Mouse (Mus musculus): ENCODE data around the gene Lpar5. TPM values are rescaled to one million over a fixed set of nuclear protein-coding genes. Genes with fewer than 3 reads are reported as not detected.
A peak's percentile ranks its signal among the peaks of the same experiment; 100 is the strongest.

Gene Lpar5
- total and polyA plus RNA-seq, 2 experiments from 2014 or later: 0.52 to 1.7 TPM

DNA sequence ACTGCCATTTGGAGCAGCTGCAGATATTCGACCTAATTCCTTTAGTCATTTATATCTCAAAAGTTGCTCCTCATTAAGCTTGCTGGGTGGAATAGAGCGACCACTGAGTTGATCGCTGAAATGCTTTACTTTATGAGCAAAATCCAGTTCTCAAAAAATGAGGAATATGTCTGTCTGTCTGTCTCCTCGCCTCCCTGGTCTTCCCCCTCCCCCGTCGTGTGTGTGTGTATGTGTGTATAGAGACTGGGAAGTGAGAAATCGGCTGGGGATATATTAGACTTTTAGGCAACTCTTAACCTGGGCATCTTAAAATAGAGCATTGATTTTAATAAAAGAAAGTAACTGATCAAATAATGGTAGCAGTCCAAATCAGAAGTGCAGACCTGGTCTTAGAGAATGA, 27.5 kb upstream of the Lpar5 start:
- peak overlapping the region; percentile 79 for H3K27ac ChIP-seq (ENCODE audit: low read depth, low read length)
- no peaks in the 10 kb centered on the region for H3K9me3 ChIP-seq (ENCODE audit: low read length)
- TF ChIP-seq CTCF (IDR thresholded peaks at IDR 0.05): no peak
- H3K36me3 ChIP-seq (ENCODE audit: insufficient read depth, low read length): peaks cover 29% of the 10 kb centered on the region
- 19% methylated on average over 7 of the region's 7 CpGs for WGBS
- DNase-seq (ENCODE audit: low spot score): no peak
- H3K4me3 ChIP-seq (ENCODE audit: low read depth, low read length): peak overlapping the region; percentile 69
- ATAC-seq (ENCODE audit: low FRiP score): no peak
- no peaks in the 10 kb centered on the region for H3K27me3 ChIP-seq (ENCODE audit: insufficient read depth, low read length)
- peak overlapping the region; percentile 75 for H3K9ac ChIP-seq (replicated peaks; ENCODE audit: low read length, poor library complexity, severe bottlenecking)
- no peaks in the 10 kb centered on the region for H3K4me1 ChIP-seq (ENCODE audit: insufficient read depth, low read length)
- H3K4me2 ChIP-seq (ENCODE audit: low read depth, low read length, poor library complexity, severe bottlenecking): peak overlapping the region; percentile 70

- Histone ChIP-seq H3K27me3 (ENCODE audit: insufficient read depth, low read length) (no peaks in the 10 kb centered on the region), H3K27ac (ENCODE audit: low read depth, low read length) (no peak overlapping the region), H3K9me3 (ENCODE audit: low read length) (no peaks in the 10 kb centered on the region), H3K4me3 (ENCODE audit: low read depth, low read length) (no peak overlapping the region), H3K4me1 (ENCODE audit: insufficient read depth, low read length) (no peaks in the 10 kb centered on the region), H3K4me2 (ENCODE audit: low read depth, low read length, poor library complexity, severe bottlenecking) (no peak overlapping the region), H3K36me3 (ENCODE audit: insufficient read depth, low read length) (peaks cover 27% of the 10 kb centered on the region; the same call in 1 of the 2 replicates), H3K9ac (replicated peaks; ENCODE audit: low read length, poor library complexity, severe bottlenecking) (no peak overlapping the region)
- no peak for TF ChIP-seq CTCF (IDR thresholded peaks at IDR 0.05)
- no peak for ATAC-seq (ENCODE audit: low FRiP score)
- DNase-seq (ENCODE audit: low spot score): no peak
- 87% methylated on average over 7 of the region's 7 CpGs for WGBS
These were observed 26.7 kb upstream of the Lpar5 start for GRCm38 (mm10) chr6:125041047-125041446.

- WGBS: 97% methylated on average over 7 of the region's 7 CpGs
These were observed 25.6 kb upstream of the Lpar5 start for GRCm38 (mm10) chr6:125042081-125042480.

DNA sequence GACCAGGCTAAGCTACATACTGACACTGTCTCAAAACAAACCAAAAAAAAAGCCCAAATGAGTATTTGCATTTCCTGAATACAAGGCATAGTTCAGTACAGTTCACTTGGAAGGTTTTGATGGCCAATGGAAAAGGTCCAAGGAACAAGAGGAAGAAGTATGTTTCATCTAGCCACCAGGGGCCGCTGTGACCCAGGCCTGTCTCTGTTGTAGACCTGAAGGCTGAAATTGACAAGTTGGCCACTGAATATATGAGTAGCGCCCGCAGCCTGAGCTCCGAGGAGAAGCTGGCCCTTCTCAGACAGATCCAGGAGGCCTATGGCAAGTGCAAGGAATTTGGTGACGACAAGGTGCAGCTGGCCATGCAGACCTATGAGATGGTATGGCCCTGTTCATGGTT, 21.0 kb upstream of the Lpar5 start:
- DNase-seq (ENCODE audit: low spot score): peak; percentile 90
- no peak overlapping the region for H3K27ac ChIP-seq (ENCODE audit: low read depth, low read length)
- H3K9me3 ChIP-seq (ENCODE audit: low read length): no peaks in the 10 kb centered on the region
- peaks cover 57% of the 10 kb centered on the region for H3K36me3 ChIP-seq (ENCODE audit: insufficient read depth, low read length)
- ATAC-seq (ENCODE audit: low FRiP score): peak; percentile 66
- H3K4me3 ChIP-seq (ENCODE audit: low read depth, low read length): no peak overlapping the region
- no peaks in the 10 kb centered on the region for H3K4me1 ChIP-seq (ENCODE audit: insufficient read depth, low read length)
- WGBS: 20% methylated on average over 5 of the region's 5 CpGs
- no peak overlapping the region for H3K4me2 ChIP-seq (ENCODE audit: low read depth, low read length, poor library complexity, severe bottlenecking)
- peak; percentile 96 for TF ChIP-seq CTCF (IDR thresholded peaks at IDR 0.05)
- no peak overlapping the region for H3K9ac ChIP-seq (replicated peaks; ENCODE audit: low read length, poor library complexity, severe bottlenecking)
- H3K27me3 ChIP-seq (ENCODE audit: insufficient read depth, low read length): no peaks in the 10 kb centered on the region

More at GRCm38 (mm10) chr6:125042081-125042480, 25.6 kb upstream of the Lpar5 start:
- DNase-seq (ENCODE audit: low spot score) (no peak), ATAC-seq (ENCODE audit: low FRiP score) (no peak)
- Histone ChIP-seq H3K4me3 (ENCODE audit: low read depth, low read length) (no peak overlapping the region), H3K4me1 (ENCODE audit: insufficient read depth, low read length) (no peaks in the 10 kb centered on the region), H3K27ac (ENCODE audit: low read depth, low read length) (no peak overlapping the region), H3K9ac (replicated peaks; ENCODE audit: low read length, poor library complexity, severe bottlenecking) (no peak overlapping the region), H3K27me3 (ENCODE audit: insufficient read depth, low read length) (no peaks in the 10 kb centered on the region), H3K9me3 (ENCODE audit: low read length) (no peaks in the 10 kb centered on the region), H3K4me2 (ENCODE audit: low read depth, low read length, poor library complexity, severe bottlenecking) (no peak overlapping the region), H3K36me3 (ENCODE audit: insufficient read depth, low read length) (peaks cover 26% of the 10 kb centered on the region; the same call in 1 of the 2 replicates)
- TF ChIP-seq CTCF (IDR thresholded peaks at IDR 0.05): no peak

GRCm38 (mm10) chr6:125049678-125050077, 18.0 kb upstream of the Lpar5 start, which contains the start of gene Acrbp:
Acrbp (plus strand) TSS chr6:125049689.
- TF ChIP-seq CTCF (IDR thresholded peaks at IDR 0.05): no peak
- H3K4me2 ChIP-seq (ENCODE audit: low read depth, low read length, poor library complexity, severe bottlenecking): no peak within 1 kb of the TSS
- 39% methylated on average over 20 of the region's 20 CpGs for WGBS
- H3K27me3 ChIP-seq (ENCODE audit: insufficient read depth, low read length): no peaks in the 10 kb centered on the region
- no peak for DNase-seq (ENCODE audit: low spot score)
- no peak within 1 kb of the TSS for H3K4me3 ChIP-seq (ENCODE audit: low read depth, low read length)
- H3K4me1 ChIP-seq (ENCODE audit: insufficient read depth, low read length): no peaks in the 10 kb centered on the region
- no peak within 1 kb of the TSS for H3K27ac ChIP-seq (ENCODE audit: low read depth, low read length)
- no peaks in the 10 kb centered on the region for H3K9me3 ChIP-seq (ENCODE audit: low read length)
- peaks cover 61% of the 10 kb centered on the region for H3K36me3 ChIP-seq (ENCODE audit: insufficient read depth, low read length)
- no peak within 1 kb of the TSS for H3K9ac ChIP-seq (replicated peaks; ENCODE audit: low read length, poor library complexity, severe bottlenecking)
- no peak for ATAC-seq (ENCODE audit: low FRiP score)

DNA sequence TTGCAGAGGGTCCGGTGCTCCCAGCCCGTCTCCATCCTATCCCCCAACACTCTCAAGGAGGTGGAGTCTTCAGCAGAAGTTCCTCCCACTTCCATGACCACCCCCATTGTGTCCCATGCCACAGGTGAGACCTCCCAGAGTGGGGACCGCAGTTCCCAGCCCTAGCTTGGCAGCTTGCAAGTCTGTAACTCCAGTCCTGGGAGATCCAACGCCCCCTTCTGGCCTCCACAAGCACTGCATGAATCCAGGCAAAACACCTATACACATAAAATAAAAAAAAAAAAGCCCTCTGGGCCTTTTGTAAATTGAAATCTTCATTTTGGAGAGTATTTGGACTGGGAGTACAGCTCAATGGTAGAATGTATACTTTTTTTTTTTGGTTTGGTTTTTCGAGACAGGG, 16.5 kb upstream of the Lpar5 start:
- DNase-seq (ENCODE audit: low spot score) (no peak), ATAC-seq (ENCODE audit: low FRiP score) (no peak)
- no peak overlapping the region for H3K9ac ChIP-seq (replicated peaks; ENCODE audit: low read length, poor library complexity, severe bottlenecking)
- no peaks in the 10 kb centered on the region for H3K4me1 ChIP-seq (ENCODE audit: insufficient read depth, low read length)
- H3K4me3 ChIP-seq (ENCODE audit: low read depth, low read length): no peak overlapping the region
- H3K36me3 ChIP-seq (ENCODE audit: insufficient read depth, low read length): peaks cover 55% of the 10 kb centered on the region
- WGBS: 67% methylated on average over 5 of the region's 5 CpGs
- H3K27ac ChIP-seq (ENCODE audit: low read depth, low read length): no peak overlapping the region
- H3K27me3 ChIP-seq (ENCODE audit: insufficient read depth, low read length): no peaks in the 10 kb centered on the region
- TF ChIP-seq CTCF (IDR thresholded peaks at IDR 0.05): peak; percentile 52
- no peak overlapping the region for H3K4me2 ChIP-seq (ENCODE audit: low read depth, low read length, poor library complexity, severe bottlenecking)
- H3K9me3 ChIP-seq (ENCODE audit: low read length): no peaks in the 10 kb centered on the region

Measured in midbrain, postnatal 0 days (tissue).